Mouse (Mus musculus) erythroblast, embryonic 14.5 days (primary cell): ENCODE data around the gene Fmo9.

ENCODE experiments used
- GATA1 ChIP-seq: IDR thresholded peaks from 2 replicates; pipeline ENCODE4 v1.6.1; 2012; ENCODE audit warnings: low read length, inconsistent platforms, mixed read lengths
- TAL1 ChIP-seq: IDR thresholded peaks from 3 replicates; pipeline ENCODE4 v1.6.1; 2012; ENCODE audit warnings: low read length, inconsistent platforms, mixed read lengths

DNA sequence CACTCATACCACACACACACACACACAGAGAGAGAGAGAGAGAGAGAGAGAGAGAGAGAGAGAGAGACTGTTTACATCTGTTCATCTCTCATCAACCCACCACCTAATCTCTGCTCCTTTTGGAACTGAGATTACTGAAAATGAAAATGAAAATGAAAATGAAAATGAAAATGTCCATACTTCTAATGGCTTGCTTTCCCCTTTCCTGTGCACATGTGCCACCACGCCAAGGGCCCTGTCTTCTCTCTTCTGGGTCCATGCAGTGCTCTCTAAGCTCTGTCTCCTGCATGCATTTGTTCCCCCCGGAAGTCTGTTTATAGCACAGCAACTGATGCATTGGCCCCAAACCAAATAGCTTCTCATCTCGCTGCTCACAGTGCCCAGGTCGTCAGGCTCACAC is 49.2 kb upstream of the Fmo9 start:
- TF ChIP-seq TAL1 (no peak), GATA1 (no peak)
